Mouse (Mus musculus) kidney, adult 18-20 months (tissue): ENCODE measurements around the gene Elk4.
A peak's percentile ranks its signal among the peaks of the same experiment; 100 is the strongest.

ENCODE experiments used
- DNase-seq: peaks from one replicate; pipeline ENCODE4 v3.0.0; 2021

The Elk4 gene

GRCm38 (mm10) chr1:132007282-132007815, at the start of gene Elk4:
Gene Elk4, plus strand, starts transcription at chr1:132007607.
- peak; percentile 94 for DNase-seq

DNA sequence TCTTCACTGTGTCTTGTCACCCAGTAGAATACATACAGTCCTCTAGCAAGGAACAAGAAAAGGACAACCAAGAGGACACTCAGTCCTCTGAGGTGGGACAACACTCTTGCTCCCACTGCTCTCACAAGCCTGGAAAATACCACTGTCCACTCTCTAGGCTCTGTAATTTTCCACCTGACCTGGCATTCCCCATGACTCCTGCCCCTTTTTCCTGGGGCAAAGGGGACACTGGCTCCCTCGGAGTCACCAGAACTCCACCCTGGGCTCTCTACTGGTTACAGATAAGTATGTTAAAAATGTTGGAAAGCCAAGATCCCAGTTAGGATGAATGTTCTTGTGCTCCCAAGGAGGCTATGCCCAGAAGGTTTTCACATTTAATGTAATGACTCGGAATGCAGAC, 46.4 kb upstream of the Elk4 start:
- DNase-seq, result no peak

GRCm38 (mm10) chr1:131962606-131963084, 44.8 kb upstream of the Elk4 start, which contains the start of gene Slc45a3:
Gene Slc45a3, plus strand, starts transcription at chr1:131962967.
- peak; percentile 80 for DNase-seq

GRCm38 (mm10) chr1:131963085-131963951, 44.1 kb upstream of the Elk4 start:
- peak; percentile 74 for DNase-seq

DNA sequence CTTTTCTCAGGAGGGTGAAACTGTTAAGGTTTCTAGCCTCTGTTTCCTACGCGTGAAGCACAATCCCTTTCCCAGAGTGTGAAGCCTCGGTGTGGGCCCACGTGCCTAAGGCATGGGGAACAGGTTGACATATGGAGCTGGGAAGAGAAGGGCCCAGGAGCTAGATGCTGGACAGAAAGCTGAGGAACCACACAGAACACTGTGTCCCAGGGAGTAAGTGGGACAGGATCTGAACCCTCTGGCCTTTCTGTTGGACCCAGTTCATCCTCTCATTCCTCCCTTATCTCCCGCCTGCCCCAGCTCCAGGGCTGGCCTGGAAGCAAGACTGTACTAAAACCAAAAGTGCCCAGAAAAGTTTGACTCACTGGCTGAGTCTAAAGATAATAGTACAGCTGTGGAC, 43.3 kb upstream of the Elk4 start:
- DNase-seq, result no peak

GRCm38 (mm10) chr1:131964580-131964979, 42.8 kb upstream of the Elk4 start:
- DNase-seq, result no peak

DNA sequence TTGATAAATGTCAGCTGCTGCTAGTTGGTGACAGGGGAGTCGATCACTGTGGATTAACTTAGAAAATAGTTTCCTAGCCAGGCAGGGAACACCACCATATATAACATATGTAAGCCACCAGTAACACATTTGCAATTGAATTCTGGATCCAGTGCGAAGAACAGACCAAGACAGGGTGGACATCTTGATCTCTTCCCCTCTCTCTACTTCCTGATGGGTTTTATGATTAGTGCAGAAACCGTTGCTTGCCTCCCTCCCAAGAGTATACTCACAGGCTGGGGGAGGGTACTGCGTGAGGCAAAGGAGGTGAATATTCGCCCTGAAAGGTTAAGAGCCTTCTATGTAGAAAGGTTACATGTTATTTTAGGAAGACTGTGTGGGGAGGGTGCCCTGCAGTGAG, 41.6 kb upstream of the Elk4 start:
- DNase-seq, result no peak

- peak; percentile 44 for DNase-seq
These were observed 40.1 kb upstream of the Elk4 start for GRCm38 (mm10) chr1:131967336-131967735.

GRCm38 (mm10) chr1:131968556-131968955, 38.9 kb upstream of the Elk4 start:
- peak; percentile 63 for DNase-seq

- peak; percentile 82 for DNase-seq
These were observed 38.4 kb upstream of the Elk4 start for GRCm38 (mm10) chr1:131968983-131969382.

GRCm38 (mm10) chr1:131969825-131970224, 37.6 kb upstream of the Elk4 start:
- DNase-seq, result peak; percentile 56

- peak; percentile 54 for DNase-seq
These were observed 37.1 kb upstream of the Elk4 start for GRCm38 (mm10) chr1:131970322-131970660.

- DNase-seq, result no peak
These were observed 36.5 kb upstream of the Elk4 start for GRCm38 (mm10) chr1:131970661-131971520.

- no peak for DNase-seq
These were observed 35.5 kb upstream of the Elk4 start for GRCm38 (mm10) chr1:131971771-131972497.

DNA sequence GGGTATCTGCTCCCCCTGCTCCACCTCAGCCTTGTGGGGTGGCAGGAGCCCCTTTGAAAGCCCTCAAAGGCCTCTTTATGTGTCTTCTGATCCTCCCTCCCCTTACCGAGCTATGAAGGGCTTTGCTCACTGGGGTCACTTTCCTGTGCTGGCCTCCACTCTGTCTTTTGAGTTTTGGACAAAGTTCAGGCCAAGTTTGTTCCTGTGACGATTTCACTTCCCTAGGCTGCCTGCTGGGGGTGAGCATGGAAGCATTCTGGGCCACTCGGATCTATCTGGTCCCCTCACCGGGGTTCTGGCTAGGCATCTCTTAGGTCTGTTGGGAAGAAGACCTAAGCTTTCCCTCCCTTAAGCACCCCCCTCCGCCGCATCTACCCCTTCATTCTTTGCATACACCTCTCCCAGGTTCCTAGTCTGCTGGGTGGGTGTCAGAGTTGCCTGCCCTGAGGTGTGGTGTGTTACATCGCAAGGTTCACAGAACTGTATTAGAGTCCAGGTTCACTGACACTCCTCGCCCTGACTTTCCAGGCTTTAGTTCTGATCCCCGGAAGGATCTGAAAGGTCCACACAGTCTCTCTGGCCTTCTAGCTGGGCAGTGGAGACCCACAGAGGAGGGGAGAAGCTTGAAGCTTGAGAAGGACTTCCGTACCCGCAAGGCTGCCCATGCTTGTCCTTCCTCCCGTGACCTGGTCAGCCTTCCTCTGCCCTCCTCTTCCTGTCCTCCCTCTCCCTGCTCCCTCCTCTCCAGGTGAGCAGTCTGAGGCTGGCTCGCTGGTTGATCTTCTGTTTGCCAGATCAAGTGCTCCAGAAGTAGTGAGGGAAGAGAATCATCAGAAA, 34.7 kb upstream of the Elk4 start:
- DNase-seq, result peak; percentile 60

- DNase-seq, result no peak
These were observed 33.4 kb upstream of the Elk4 start for GRCm38 (mm10) chr1:131973991-131974390.

- DNase-seq, result no peak
These were observed 30.5 kb upstream of the Elk4 start for GRCm38 (mm10) chr1:131976886-131977285.

GRCm38 (mm10) chr1:131980471-131980870, 26.9 kb upstream of the Elk4 start:
- DNase-seq, result no peak

DNA sequence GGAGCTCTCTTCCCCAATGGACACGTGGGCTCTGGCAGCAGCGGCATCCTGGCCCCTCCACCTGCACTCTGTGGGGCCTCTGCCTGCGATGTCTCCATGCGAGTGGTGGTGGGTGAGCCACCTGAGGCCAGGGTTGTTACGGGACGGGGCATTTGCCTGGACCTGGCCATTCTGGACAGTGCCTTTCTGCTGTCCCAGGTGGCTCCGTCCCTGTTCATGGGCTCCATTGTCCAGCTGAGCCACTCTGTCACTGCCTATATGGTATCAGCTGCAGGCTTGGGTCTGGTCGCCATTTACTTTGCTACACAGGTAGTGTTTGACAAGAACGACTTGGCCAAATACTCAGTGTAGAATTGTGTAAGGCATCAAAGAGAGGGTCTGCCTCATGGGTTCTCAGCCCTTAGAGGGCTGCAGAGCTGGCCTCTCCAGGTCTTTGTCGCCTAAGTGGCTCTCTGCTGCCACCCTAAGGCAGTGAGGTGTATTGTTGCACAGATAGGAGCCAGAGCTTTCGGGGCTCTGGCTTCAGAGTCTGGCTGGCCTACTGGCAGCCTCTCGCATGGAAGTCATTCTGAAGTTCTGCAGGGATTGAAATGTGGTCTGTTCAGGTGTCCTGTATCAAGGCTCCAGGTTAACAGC, 25.9 kb upstream of the Elk4 start:
- DNase-seq, result peak; percentile 81

GRCm38 (mm10) chr1:131982907-131983306, 24.5 kb upstream of the Elk4 start:
- DNase-seq, result peak; percentile 81

DNA sequence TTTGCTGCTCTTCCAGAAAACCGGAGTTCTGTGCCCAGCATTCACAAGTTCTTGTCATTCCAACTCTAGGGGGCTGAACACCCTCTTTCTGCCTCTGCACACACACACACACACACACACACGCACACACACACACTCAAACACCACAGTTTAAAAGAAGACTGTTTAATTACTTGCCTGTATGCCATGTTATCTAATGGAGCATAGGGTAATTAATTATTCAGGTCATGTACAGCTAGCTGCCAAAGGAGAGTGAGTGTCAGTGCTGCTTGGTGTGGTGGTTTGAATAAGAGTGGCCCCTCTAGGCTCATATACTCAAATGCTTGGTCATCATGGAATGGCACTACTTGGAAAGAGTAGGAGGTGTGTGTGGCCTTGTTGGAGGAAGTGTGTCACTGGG, 23.6 kb upstream of the Elk4 start:
- DNase-seq, result no peak
